Mouse (Mus musculus): Measurements from ENCODE around the gene Bola3. TPM values are rescaled to one million over a fixed set of nuclear protein-coding genes. Genes with fewer than 3 reads are reported as not detected.

The Bola3 gene
- 87.1 and 90.2 TPM in 2 replicates for polyA plus RNA-seq (2012; rRNA removed)

DNA sequence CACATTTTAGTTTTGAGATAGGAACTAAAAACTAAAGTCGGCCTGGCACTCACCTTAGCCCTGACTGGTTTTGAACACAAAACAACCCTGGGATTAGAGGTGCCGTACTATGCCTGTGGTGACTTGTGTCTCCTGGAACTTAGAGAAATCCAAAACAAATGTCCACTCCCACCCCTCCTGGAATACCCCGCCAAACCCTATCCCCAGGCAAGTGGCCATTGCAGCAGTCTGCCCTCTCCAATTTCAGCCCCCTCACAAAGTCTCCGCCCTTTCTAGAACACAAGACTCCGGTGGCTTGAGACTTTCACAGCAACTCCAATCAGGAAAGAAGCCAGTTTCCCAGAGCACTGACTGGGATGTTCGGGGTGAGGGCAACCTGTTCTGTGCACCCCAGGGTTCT is at the start of gene Bola3:
Gene Bola3 (plus strand): TSS at position 275 of the 400 bp plus-strand sequence.
- TF ChIP-seq CTCF (IDR thresholded peaks at IDR 0.05; ENCODE audit: borderline replicate concordance, insufficient read depth, low read depth, low read length) (no peak), POLR2A (IDR thresholded peaks at IDR 0.05; ENCODE audit: borderline replicate concordance, insufficient read depth, low read length) (no peak)
- H3K27ac ChIP-seq (ENCODE audit: insufficient read depth, low read length): peak within 1 kb of the TSS; percentile 76
- DNase-seq: no peak
- whole genome bisulfite sequencing: 29% methylated on average over 6 of the region's 6 CpGs
- H3K4me3 ChIP-seq (replicated peaks; ENCODE audit: insufficient read depth, low read depth, low read length): peak within 1 kb of the TSS; percentile 81
- H3K27me3 ChIP-seq (ENCODE audit: control insufficient read depth, insufficient read depth, low read length): no peaks in the 10 kb centered on the region
- H3K4me1 ChIP-seq (ENCODE audit: control insufficient read depth, insufficient read depth, low read length): peaks cover 22% of the 10 kb centered on the region

GRCm38 (mm10) chr6:83300447-83301229 is 48.3 kb upstream of the Bola3 start:
- DNase-seq: no peak
- H3K27ac ChIP-seq (ENCODE audit: insufficient read depth, low read length): no peak overlapping the region
- TF ChIP-seq CTCF (IDR thresholded peaks at IDR 0.05; ENCODE audit: borderline replicate concordance, insufficient read depth, low read depth, low read length) (no peak), POLR2A (IDR thresholded peaks at IDR 0.05; ENCODE audit: borderline replicate concordance, insufficient read depth, low read length) (no peak)
- H3K4me3 ChIP-seq (replicated peaks; ENCODE audit: insufficient read depth, low read depth, low read length): no peak overlapping the region
- peaks cover 3% of the 10 kb centered on the region for H3K4me1 ChIP-seq (ENCODE audit: control insufficient read depth, insufficient read depth, low read length)
- WGBS: 85% methylated on average over 7 of the region's 7 CpGs
- H3K27me3 ChIP-seq (ENCODE audit: control insufficient read depth, insufficient read depth, low read length): no peaks in the 10 kb centered on the region

- peak in 1 of 2 experiments; percentile 18 for DNase-seq
- Histone ChIP-seq H3K4me3 (replicated peaks; ENCODE audit: insufficient read depth, low read depth, low read length) (no peak overlapping the region), H3K27ac (ENCODE audit: insufficient read depth, low read length) (no peak overlapping the region), H3K4me1 (ENCODE audit: control insufficient read depth, insufficient read depth, low read length) (peaks cover 3% of the 10 kb centered on the region), H3K27me3 (ENCODE audit: control insufficient read depth, insufficient read depth, low read length) (no peaks in the 10 kb centered on the region)
- WGBS: 60% methylated on average over 2 of the region's 2 CpGs
- no peak for TF ChIP-seq CTCF (IDR thresholded peaks at IDR 0.05; ENCODE audit: borderline replicate concordance, insufficient read depth, low read depth, low read length)
- TF ChIP-seq POLR2A (IDR thresholded peaks at IDR 0.05; ENCODE audit: borderline replicate concordance, insufficient read depth, low read length): no peak
Measured at GRCm38 (mm10) chr6:83301294-83301693, 47.7 kb upstream of the Bola3 start.

DNA sequence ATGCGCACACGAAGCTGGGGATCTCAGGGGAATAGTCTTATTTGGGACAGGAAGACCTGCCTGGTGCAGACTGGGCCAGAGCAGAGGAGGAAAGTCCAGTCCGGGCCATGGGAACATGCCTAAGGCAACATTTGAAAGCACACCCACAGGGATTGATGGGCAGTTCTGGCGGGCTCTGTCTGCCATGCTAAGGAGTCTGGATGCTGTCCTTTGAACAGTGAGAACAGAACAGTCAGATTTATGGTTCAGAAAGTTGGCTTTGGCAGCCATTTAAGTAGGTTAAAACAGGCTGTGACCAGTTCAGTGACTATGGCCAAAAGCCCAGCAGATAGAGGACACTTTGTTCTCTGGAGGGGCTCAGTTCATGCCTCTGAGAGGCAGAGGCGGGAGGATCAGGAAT is 46.7 kb upstream of the Bola3 start:
- 64% methylated on average over 5 of the region's 5 CpGs for WGBS

GRCm38 (mm10) chr6:83309017-83309416 is 39.9 kb upstream of the Bola3 start:
- Histone ChIP-seq H3K4me3 (replicated peaks; ENCODE audit: insufficient read depth, low read depth, low read length) (no peak overlapping the region), H3K27me3 (ENCODE audit: control insufficient read depth, insufficient read depth, low read length) (no peaks in the 10 kb centered on the region), H3K27ac (ENCODE audit: insufficient read depth, low read length) (no peak overlapping the region), H3K4me1 (ENCODE audit: control insufficient read depth, insufficient read depth, low read length) (no peaks in the 10 kb centered on the region)
- no peak for TF ChIP-seq POLR2A (IDR thresholded peaks at IDR 0.05; ENCODE audit: borderline replicate concordance, insufficient read depth, low read length)
- TF ChIP-seq CTCF (IDR thresholded peaks at IDR 0.05; ENCODE audit: borderline replicate concordance, insufficient read depth, low read depth, low read length): no peak
- WGBS: 87% methylated on average over 7 of the region's 7 CpGs
- DNase-seq: no peak

More for the DNA sequence above, 46.7 kb upstream of the Bola3 start:
- no peak for TF ChIP-seq POLR2A (IDR thresholded peaks at IDR 0.05; ENCODE audit: borderline replicate concordance, insufficient read depth, low read length)
- no peak for TF ChIP-seq CTCF (IDR thresholded peaks at IDR 0.05; ENCODE audit: borderline replicate concordance, insufficient read depth, low read depth, low read length)
- no peak overlapping the region for H3K27ac ChIP-seq (ENCODE audit: insufficient read depth, low read length)
- H3K27me3 ChIP-seq (ENCODE audit: control insufficient read depth, insufficient read depth, low read length): no peaks in the 10 kb centered on the region
- no peak overlapping the region for H3K4me3 ChIP-seq (replicated peaks; ENCODE audit: insufficient read depth, low read depth, low read length)
- peak in 1 of 2 experiments; percentile 16 for DNase-seq
- peaks cover 3% of the 10 kb centered on the region for H3K4me1 ChIP-seq (ENCODE audit: control insufficient read depth, insufficient read depth, low read length)

DNA sequence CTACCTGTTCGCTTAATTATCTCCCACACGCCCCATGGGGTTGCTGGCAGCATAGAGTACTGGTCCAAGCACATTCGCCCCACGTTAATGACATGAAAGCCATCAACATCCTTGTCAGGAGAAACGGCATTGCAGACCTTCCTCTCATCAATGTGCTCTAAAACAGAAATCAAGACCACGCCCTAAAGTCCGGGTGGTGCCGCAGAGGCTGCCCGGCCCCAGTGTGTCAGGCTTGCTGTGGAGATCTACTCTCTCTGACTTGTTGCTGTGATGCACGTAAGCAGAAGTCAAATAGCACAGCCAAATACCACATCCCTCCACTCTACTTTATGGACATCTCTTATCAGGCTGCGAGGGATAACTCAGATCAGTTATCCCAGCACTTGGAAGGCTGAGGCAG is 37.7 kb upstream of the Bola3 start:
- TF ChIP-seq CTCF (IDR thresholded peaks at IDR 0.05; ENCODE audit: borderline replicate concordance, insufficient read depth, low read depth, low read length): no peak
- no peak for TF ChIP-seq POLR2A (IDR thresholded peaks at IDR 0.05; ENCODE audit: borderline replicate concordance, insufficient read depth, low read length)
- no peaks in the 10 kb centered on the region for H3K27me3 ChIP-seq (ENCODE audit: control insufficient read depth, insufficient read depth, low read length)
- H3K4me3 ChIP-seq (replicated peaks; ENCODE audit: insufficient read depth, low read depth, low read length): no peak overlapping the region
- H3K27ac ChIP-seq (ENCODE audit: insufficient read depth, low read length): no peak overlapping the region
- DNase-seq: no peak
- no peaks in the 10 kb centered on the region for H3K4me1 ChIP-seq (ENCODE audit: control insufficient read depth, insufficient read depth, low read length)
- 96% methylated on average over 11 of the region's 11 CpGs for WGBS

DNA sequence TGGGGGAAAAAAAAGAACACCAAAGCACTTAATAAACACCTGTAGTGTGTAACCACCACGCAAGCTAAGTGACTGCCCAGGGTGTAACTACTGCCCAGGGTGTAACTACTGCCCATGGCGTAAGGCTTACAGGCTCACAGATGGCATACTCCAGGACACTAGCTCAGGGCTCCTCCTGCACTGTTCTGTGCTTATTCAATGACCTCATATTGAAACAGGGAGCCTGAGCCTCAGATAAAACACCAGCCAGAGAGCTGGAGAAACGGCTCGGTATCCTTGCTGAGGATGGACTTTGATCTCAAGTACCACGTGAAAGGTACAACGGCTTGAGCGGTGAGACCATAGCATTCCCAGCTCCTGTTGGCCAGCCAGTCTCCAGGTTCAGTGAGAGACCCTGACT is 36.9 kb upstream of the Bola3 start:
- no peak overlapping the region for H3K4me3 ChIP-seq (replicated peaks; ENCODE audit: insufficient read depth, low read depth, low read length)
- 92% methylated on average over 7 of the region's 7 CpGs for WGBS
- H3K27me3 ChIP-seq (ENCODE audit: control insufficient read depth, insufficient read depth, low read length): no peaks in the 10 kb centered on the region
- DNase-seq: no peak
- no peak for TF ChIP-seq POLR2A (IDR thresholded peaks at IDR 0.05; ENCODE audit: borderline replicate concordance, insufficient read depth, low read length)
- TF ChIP-seq CTCF (IDR thresholded peaks at IDR 0.05; ENCODE audit: borderline replicate concordance, insufficient read depth, low read depth, low read length): no peak
- H3K27ac ChIP-seq (ENCODE audit: insufficient read depth, low read length): no peak overlapping the region
- no peaks in the 10 kb centered on the region for H3K4me1 ChIP-seq (ENCODE audit: control insufficient read depth, insufficient read depth, low read length)

- DNase-seq: no peak
- Histone ChIP-seq H3K4me3 (replicated peaks; ENCODE audit: insufficient read depth, low read depth, low read length) (no peak overlapping the region), H3K4me1 (ENCODE audit: control insufficient read depth, insufficient read depth, low read length) (no peaks in the 10 kb centered on the region), H3K27ac (ENCODE audit: insufficient read depth, low read length) (no peak overlapping the region), H3K27me3 (ENCODE audit: control insufficient read depth, insufficient read depth, low read length) (no peaks in the 10 kb centered on the region)
- TF ChIP-seq POLR2A (IDR thresholded peaks at IDR 0.05; ENCODE audit: borderline replicate concordance, insufficient read depth, low read length): no peak
- TF ChIP-seq CTCF (IDR thresholded peaks at IDR 0.05; ENCODE audit: borderline replicate concordance, insufficient read depth, low read depth, low read length): no peak
- 82% methylated on average over 8 of the region's 8 CpGs for WGBS
Measured at GRCm38 (mm10) chr6:83312514-83312913, 36.4 kb upstream of the Bola3 start.
